Mouse (Mus musculus): ENCODE data around the gene Fh1. TPM values are rescaled to one million over a fixed set of nuclear protein-coding genes. Genes with fewer than 3 reads are reported as not detected.

Fh1 gene
- polyA plus RNA-seq, 1 experiment: 115 TPM

GRCm38 (mm10) chr1:175669456-175669855 is 44.0 kb upstream of the Fh1 start:
- H3K4me3 ChIP-seq: no peak overlapping the region

GRCm38 (mm10) chr1:175668666-175669405 is 43.4 kb upstream of the Fh1 start:
- no peak overlapping the region for H3ac ChIP-seq (ENCODE audit: control insufficient read depth, insufficient read length)
- H3K27me3 ChIP-seq (ENCODE audit: control insufficient read depth, insufficient read depth, insufficient read length): no peaks in the 10 kb centered on the region
- no peaks in the 10 kb centered on the region for H3K36me3 ChIP-seq (ENCODE audit: control insufficient read depth, insufficient read depth)
- no peak overlapping the region for H3K4me2 ChIP-seq (ENCODE audit: low read depth)
- no peaks in the 10 kb centered on the region for H3K79me2 ChIP-seq (ENCODE audit: control insufficient read depth, insufficient read depth)
- TF ChIP-seq MYOD1 (IDR thresholded peaks at IDR 0.05; ENCODE audit: control insufficient read depth in 1 of 3, insufficient read length in 2 of 3, low read depth in 2 of 3) (no peak), E2F4 (IDR thresholded peaks at IDR 0.05; ENCODE audit: insufficient read depth) (no peak), TCF12 (IDR thresholded peaks at IDR 0.05; ENCODE audit: insufficient read depth, poor library complexity, severe bottlenecking) (no peak), REST (IDR thresholded peaks at IDR 0.05; ENCODE audit: insufficient read depth, insufficient read length) (no peak), TCF3 (IDR thresholded peaks at IDR 0.05; ENCODE audit: insufficient read length, low read depth) (no peak), POLR2A (IDR thresholded peaks at IDR 0.05; ENCODE audit: insufficient read length, low read depth) (no peak), POLR2AphosphoS2 (IDR thresholded peaks at IDR 0.05; ENCODE audit: insufficient read length, low read depth) (no peak), CEBPB (IDR thresholded peaks at IDR 0.05; ENCODE audit: insufficient read depth, poor library complexity, severe bottlenecking) (no peak), USF1 (IDR thresholded peaks at IDR 0.05; ENCODE audit: low read depth) (no peak)
- H3K4me3 ChIP-seq: no peak overlapping the region

More at GRCm38 (mm10) chr1:175669456-175669855, 44.0 kb upstream of the Fh1 start:
- Histone ChIP-seq H3K36me3 (ENCODE audit: control insufficient read depth, insufficient read depth) (no peaks in the 10 kb centered on the region), H3K79me2 (ENCODE audit: control insufficient read depth, insufficient read depth) (no peaks in the 10 kb centered on the region), H3K27me3 (ENCODE audit: control insufficient read depth, insufficient read depth, insufficient read length) (no peaks in the 10 kb centered on the region), H3ac (ENCODE audit: control insufficient read depth, insufficient read length) (no peak overlapping the region), H3K4me2 (ENCODE audit: low read depth) (no peak overlapping the region)
- no peak for TF ChIP-seq MAX (IDR thresholded peaks at IDR 0.05; ENCODE audit: low read depth)

GRCm38 (mm10) chr1:175659900-175660299 is 34.5 kb upstream of the Fh1 start:
- H3ac ChIP-seq (ENCODE audit: control insufficient read depth, insufficient read length): no peak overlapping the region
- no peaks in the 10 kb centered on the region for H3K36me3 ChIP-seq (ENCODE audit: control insufficient read depth, insufficient read depth)
- no peaks in the 10 kb centered on the region for H3K79me2 ChIP-seq (ENCODE audit: control insufficient read depth, insufficient read depth)
- H3K4me2 ChIP-seq (ENCODE audit: low read depth): no peak overlapping the region
- no peak for TF ChIP-seq MAX (IDR thresholded peaks at IDR 0.05; ENCODE audit: low read depth)
- no peak for TF ChIP-seq POLR2A (IDR thresholded peaks at IDR 0.05; ENCODE audit: insufficient read length, low read depth)
- TF ChIP-seq CEBPB (IDR thresholded peaks at IDR 0.05; ENCODE audit: insufficient read depth, poor library complexity, severe bottlenecking): no peak
- no peak for TF ChIP-seq TCF3 (IDR thresholded peaks at IDR 0.05; ENCODE audit: insufficient read length, low read depth)
- TF ChIP-seq MYOD1 (IDR thresholded peaks at IDR 0.05; ENCODE audit: control insufficient read depth in 1 of 3, insufficient read length in 2 of 3, low read depth in 2 of 3): no peak
- no peak for TF ChIP-seq REST (IDR thresholded peaks at IDR 0.05; ENCODE audit: insufficient read depth, insufficient read length)
- no peak for TF ChIP-seq MYOG (IDR thresholded peaks at IDR 0.05; ENCODE audit: control insufficient read depth in 1 of 3, insufficient read depth in 1 of 3, insufficient read length in 2 of 3, low read depth in 2 of 3)
- H3K4me3 ChIP-seq: no peak overlapping the region
- H3K27me3 ChIP-seq (ENCODE audit: control insufficient read depth, insufficient read depth, insufficient read length): no peaks in the 10 kb centered on the region

GRCm38 (mm10) chr1:175648615-175649014 is 23.2 kb upstream of the Fh1 start:
- no peak overlapping the region for H3ac ChIP-seq (ENCODE audit: control insufficient read depth, insufficient read length)

GRCm38 (mm10) chr1:175646952-175647351 is 21.5 kb upstream of the Fh1 start:
- Histone ChIP-seq H3K4me3 (no peak overlapping the region), H3ac (ENCODE audit: control insufficient read depth, insufficient read length) (no peak overlapping the region), H3K27me3 (ENCODE audit: control insufficient read depth, insufficient read depth, insufficient read length) (no peaks in the 10 kb centered on the region), H3K79me2 (ENCODE audit: control insufficient read depth, insufficient read depth) (no peaks in the 10 kb centered on the region), H3K4me2 (ENCODE audit: low read depth) (no peak overlapping the region), H3K36me3 (ENCODE audit: control insufficient read depth, insufficient read depth) (no peaks in the 10 kb centered on the region)
- TF ChIP-seq MYOG (IDR thresholded peaks at IDR 0.05; ENCODE audit: control insufficient read depth in 1 of 3, insufficient read depth in 1 of 3, insufficient read length in 2 of 3, low read depth in 2 of 3): no peak
- TF ChIP-seq SRF (IDR thresholded peaks at IDR 0.05; ENCODE audit: control insufficient read depth, insufficient read length, low read depth): no peak
- TF ChIP-seq CEBPB (IDR thresholded peaks at IDR 0.05; ENCODE audit: insufficient read depth, poor library complexity, severe bottlenecking): no peak
- no peak for TF ChIP-seq MYOD1 (IDR thresholded peaks at IDR 0.05; ENCODE audit: control insufficient read depth in 1 of 3, insufficient read length in 2 of 3, low read depth in 2 of 3)
- TF ChIP-seq POLR2AphosphoS2 (IDR thresholded peaks at IDR 0.05; ENCODE audit: insufficient read length, low read depth): no peak
- no peak for TF ChIP-seq USF1 (IDR thresholded peaks at IDR 0.05; ENCODE audit: low read depth)
- TF ChIP-seq REST (IDR thresholded peaks at IDR 0.05; ENCODE audit: insufficient read depth, insufficient read length): no peak
- no peak for TF ChIP-seq E2F4 (IDR thresholded peaks at IDR 0.05; ENCODE audit: insufficient read depth)
- no peak for TF ChIP-seq POLR2A (IDR thresholded peaks at IDR 0.05; ENCODE audit: insufficient read length, low read depth)
- TF ChIP-seq TCF3 (IDR thresholded peaks at IDR 0.05; ENCODE audit: insufficient read length, low read depth): no peak

More at GRCm38 (mm10) chr1:175648615-175649014, 23.2 kb upstream of the Fh1 start:
- Histone ChIP-seq H3K27me3 (ENCODE audit: control insufficient read depth, insufficient read depth, insufficient read length) (no peaks in the 10 kb centered on the region), H3K36me3 (ENCODE audit: control insufficient read depth, insufficient read depth) (no peaks in the 10 kb centered on the region), H3K4me3 (no peak overlapping the region), H3K79me2 (ENCODE audit: control insufficient read depth, insufficient read depth) (no peaks in the 10 kb centered on the region), H3K4me2 (ENCODE audit: low read depth) (no peak overlapping the region)
- TF ChIP-seq MYOG (IDR thresholded peaks at IDR 0.05; ENCODE audit: control insufficient read depth in 1 of 3, insufficient read depth in 1 of 3, insufficient read length in 2 of 3, low read depth in 2 of 3) (no peak), POLR2A (IDR thresholded peaks at IDR 0.05; ENCODE audit: insufficient read length, low read depth) (no peak), POLR2AphosphoS2 (IDR thresholded peaks at IDR 0.05; ENCODE audit: insufficient read length, low read depth) (no peak), REST (IDR thresholded peaks at IDR 0.05; ENCODE audit: insufficient read depth, insufficient read length) (no peak), CEBPB (IDR thresholded peaks at IDR 0.05; ENCODE audit: insufficient read depth, poor library complexity, severe bottlenecking) (no peak), SRF (IDR thresholded peaks at IDR 0.05; ENCODE audit: control insufficient read depth, insufficient read length, low read depth) (no peak), MYOD1 (IDR thresholded peaks at IDR 0.05; ENCODE audit: control insufficient read depth in 1 of 3, insufficient read length in 2 of 3, low read depth in 2 of 3) (no peak), USF1 (IDR thresholded peaks at IDR 0.05; ENCODE audit: low read depth) (no peak), E2F4 (IDR thresholded peaks at IDR 0.05; ENCODE audit: insufficient read depth) (no peak)
